Mouse (Mus musculus) lung, adult 2 months (tissue): ENCODE measurements around the gene Gm26620. TPM values are rescaled to one million over a fixed set of nuclear protein-coding genes. Genes with fewer than 3 reads are reported as not detected.
A peak's percentile ranks its signal among the peaks of the same experiment; 100 is the strongest.

Source experiments
- DNase-seq: peaks from one replicate; pipeline ENCODE4 v3.0.0; 2022
- H3K4me1 ChIP-seq: fragments of 200-500 bp; 2 replicates; pipeline ENCODE4 v1.6.1; 2011; ENCODE audit warnings: low read length; ENCODE audit not compliant: control insufficient read depth, insufficient read depth
- H3K4me3 ChIP-seq: fragments of 200-500 bp; replicated peaks from 2 replicates; pipeline ENCODE3; 2011; ENCODE audit warnings: low read depth, mild to moderate bottlenecking, control low read depth, low read length; ENCODE audit errors: extremely low read depth
- CTCF ChIP-seq: fragments of 200-500 bp; IDR thresholded peaks from 2 replicates; pipeline ENCODE4 v1.5.1; 2011; ENCODE audit warnings: mild to moderate bottlenecking, low read length, control low read depth; ENCODE audit not compliant: insufficient read depth
- POLR2A ChIP-seq: fragments of 200-500 bp; IDR thresholded peaks from 2 replicates; pipeline ENCODE4 v1.6.1; 2011; ENCODE audit warnings: low read depth, mild to moderate bottlenecking, control low read depth, low read length, borderline replicate concordance; ENCODE audit errors: extremely low read depth
- WGBS: fragments of 180-500 bp; shearing (Covaris S2); methylation state at CpG from one replicate; pipeline ENCODE4 v1.1.7; 2018; 5-methylcytosine and 5-hydroxymethylcytosine counted together
- polyA plus RNA-seq: library from polyadenylated mRNA; depleted of rRNA; stranded (reverse); fragments of >200 nt; gene quantifications from 2 replicates; pipeline ENCODE4 v1.2.3, GENCODE M21; 2012

Gm26620 gene
- polyA plus RNA-seq, 1 experiment: 1.2 TPM

- no peak for DNase-seq
- no peak overlapping the region for H3K4me3 ChIP-seq
- H3K4me1 ChIP-seq: peaks cover 3% of the 10 kb centered on the region; the same call in 1 of the 2 replicates
- 29% methylated on average over 11 of the region's 11 CpGs for WGBS
- TF ChIP-seq CTCF: no peak
- TF ChIP-seq POLR2A: no peak
These were observed 22.2 kb downstream of the Gm26620 start for GRCm38 (mm10) chr1:170907111-170907455.

GRCm38 (mm10) chr1:170907456-170908191 is 22.8 kb downstream of the Gm26620 start:
- H3K4me3 ChIP-seq: peak overlapping the region; percentile 46
- DNase-seq: no peak
- TF ChIP-seq CTCF: no peak
- no peak for TF ChIP-seq POLR2A
- peaks cover 3% of the 10 kb centered on the region; the same call in 1 of the 2 replicates for H3K4me1 ChIP-seq
- WGBS: 2% methylated on average over 71 of the region's 71 CpGs

GRCm38 (mm10) chr1:170908341-170908740 is 23.5 kb downstream of the Gm26620 start:
- TF ChIP-seq POLR2A: no peak
- TF ChIP-seq CTCF: no peak
- WGBS: 7% methylated on average over 21 of the region's 21 CpGs
- Histone ChIP-seq H3K4me1 (peaks cover 3% of the 10 kb centered on the region; the same call in 1 of the 2 replicates), H3K4me3 (no peak overlapping the region)
- no peak for DNase-seq

- H3K4me3 ChIP-seq: no peak overlapping the region
- WGBS: 75% methylated on average over 11 of the region's 11 CpGs
These were observed 27.2 kb downstream of the Gm26620 start for GRCm38 (mm10) chr1:170911907-170912660.

GRCm38 (mm10) chr1:170912891-170913615 is 28.2 kb downstream of the Gm26620 start, which contains the start of gene Fcrlb:
Fcrlb (minus strand) TSS chr1:170912941.
- 71% methylated on average over 5 of the region's 5 CpGs for WGBS
- Histone ChIP-seq H3K4me1 (peaks cover 3% of the 10 kb centered on the region; the same call in 1 of the 2 replicates), H3K4me3 (no peak within 1 kb of the TSS)
- no peak for DNase-seq
- TF ChIP-seq POLR2A (no peak), CTCF (no peak)

More at GRCm38 (mm10) chr1:170911907-170912660, 27.2 kb downstream of the Gm26620 start:
- DNase-seq: no peak
- H3K4me1 ChIP-seq: peaks cover 3% of the 10 kb centered on the region; the same call in 1 of the 2 replicates
- no peak for TF ChIP-seq CTCF
- TF ChIP-seq POLR2A: no peak

- no peak overlapping the region for H3K4me3 ChIP-seq
- no peaks in the 10 kb centered on the region for H3K4me1 ChIP-seq
- no peak for DNase-seq
- TF ChIP-seq POLR2A: no peak
- no peak for TF ChIP-seq CTCF
- WGBS: 50% methylated on average over 5 of the region's 5 CpGs
These were observed 30.8 kb downstream of the Gm26620 start for GRCm38 (mm10) chr1:170915657-170916056.

GRCm38 (mm10) chr1:170919308-170919707 is 34.4 kb downstream of the Gm26620 start:
- whole genome bisulfite sequencing: 92% methylated on average over 8 of the region's 8 CpGs
- TF ChIP-seq POLR2A: no peak
- no peak for TF ChIP-seq CTCF
- DNase-seq: no peak
- Histone ChIP-seq H3K4me1 (no peaks in the 10 kb centered on the region), H3K4me3 (no peak overlapping the region)

- no peaks in the 10 kb centered on the region for H3K4me1 ChIP-seq
- no peak for DNase-seq
- no peak overlapping the region for H3K4me3 ChIP-seq
- 50% methylated on average over 6 of the region's 6 CpGs for WGBS
- TF ChIP-seq CTCF: no peak
- no peak for TF ChIP-seq POLR2A
These were observed 39.6 kb downstream of the Gm26620 start for GRCm38 (mm10) chr1:170924485-170924884.

- WGBS: 47% methylated on average over 6 of the region's 6 CpGs
- no peak for TF ChIP-seq POLR2A
- no peak for TF ChIP-seq CTCF
- Histone ChIP-seq H3K4me1 (no peaks in the 10 kb centered on the region), H3K4me3 (no peak overlapping the region)
- no peak for DNase-seq
These were observed 42.1 kb downstream of the Gm26620 start for GRCm38 (mm10) chr1:170926941-170927340.
